Mouse (Mus musculus) MEL (cell line): ENCODE results near the gene Fastkd2. TPM values are rescaled to one million over a fixed set of nuclear protein-coding genes. Genes with fewer than 3 reads are reported as not detected.

Experiments used
- DNase-seq: peaks from one replicate; pipeline ENCODE4 v3.0.0; 2011; ENCODE audit warnings: low read depth, low spot score
- H3K27ac ChIP-seq: 2 replicates; pipeline ENCODE4 v1.5.1; 2012; ENCODE audit warnings: low read depth, mild to moderate bottlenecking, control low read depth, low read length, moderate library complexity; ENCODE audit not compliant: control insufficient read depth
- H3K27me3 ChIP-seq, 2 experiments: fragments of 150-350 bp in 1 of 2; sonication (generic) in 1 of 2; 2 replicates each; pipeline ENCODE4 v1.6.1; 2012; ENCODE audit warnings: low read length in 2 of 2, mild to moderate bottlenecking in 2 of 2, improper control_type of control experiment in 1 of 2, moderate library complexity in 1 of 2; ENCODE audit not compliant: insufficient read depth in 2 of 2, control insufficient read depth in 1 of 2
- H3K36me3 ChIP-seq, 2 experiments: 2 replicates each; pipeline ENCODE4 v1.6.1; 2012 to 2014; ENCODE audit warnings: low read length in 2 of 2, improper control_type of control experiment in 1 of 2, inconsistent platforms in 1 of 2, mild to moderate bottlenecking in 1 of 2; ENCODE audit not compliant: insufficient read depth in 2 of 2, control insufficient read depth in 1 of 2
- H3K4me1 ChIP-seq, 2 experiments: fragments of 150-350 bp in 1 of 2; sonication (generic) in 1 of 2; 2 replicates each; pipeline ENCODE4 v1.6.1; 2012; ENCODE audit warnings: low read length in 2 of 2, improper control_type of control experiment in 1 of 2, mild to moderate bottlenecking in 1 of 2; ENCODE audit not compliant: insufficient read depth in 2 of 2, control insufficient read depth in 1 of 2
- H3K4me3 ChIP-seq, 2 experiments: fragments of 150-350 bp in 1 of 2; sonication (generic) in 1 of 2; 2 replicates each; pipeline ENCODE4 v1.5.1; 2012; ENCODE audit warnings: low read depth in 2 of 2, low read length in 2 of 2, mild to moderate bottlenecking in 2 of 2, moderate library complexity in 2 of 2, control low read depth in 1 of 2, improper control_type of control experiment in 1 of 2; ENCODE audit not compliant: control insufficient read depth in 1 of 2, insufficient read depth in 1 of 2
- H3K79me2 ChIP-seq: 2 replicates; pipeline ENCODE4 v1.6.1; 2012; ENCODE audit warnings: mild to moderate bottlenecking, low read length, moderate library complexity; ENCODE audit not compliant: control insufficient read depth, poor library complexity, insufficient read depth
- H3K9ac ChIP-seq: 2 replicates; pipeline ENCODE4 v1.6.1; 2012; ENCODE audit warnings: low read depth, mild to moderate bottlenecking, control low read depth, low read length, moderate library complexity; ENCODE audit not compliant: control insufficient read depth, poor library complexity, severe bottlenecking
- H3K9me3 ChIP-seq: fragments of 150-350 bp; sonication (generic); replicated peaks from 2 replicates; pipeline ENCODE4 v1.6.1; 2012; ENCODE audit warnings: mild to moderate bottlenecking, low read length, improper control_type of control experiment, moderate library complexity; ENCODE audit not compliant: insufficient read depth
- CHD2 ChIP-seq: IDR thresholded peaks from 2 replicates; pipeline ENCODE4 v1.6.1; 2011; ENCODE audit warnings: low read length, improper control_type of control experiment
- CTCF ChIP-seq, 3 experiments: IDR thresholded peaks in 2 of 3; conservative IDR thresholded peaks in 1 of 3; 2 replicates each; pipeline ENCODE4 v1.5.1; 2011 to 2012; ENCODE audit warnings: low read length in 3 of 3, low read depth in 2 of 3, mild to moderate bottlenecking in 2 of 3, improper control_type of control experiment in 1 of 3, inconsistent platforms in 1 of 3, mixed read lengths in 1 of 3, moderate library complexity in 1 of 3; ENCODE audit not compliant: control insufficient read depth in 1 of 3, insufficient read depth in 1 of 3, poor library complexity in 1 of 3, severe bottlenecking in 1 of 3
- E2F4 ChIP-seq: IDR thresholded peaks from 2 replicates; pipeline ENCODE4 v1.6.1; 2011; ENCODE audit warnings: low read depth, low read length, improper control_type of control experiment, borderline replicate concordance
- ETS1 ChIP-seq: IDR thresholded peaks from 2 replicates; pipeline ENCODE4 v1.6.1; 2012; ENCODE audit warnings: low read depth, mild to moderate bottlenecking, inconsistent platforms, low read length, improper control_type of control experiment, moderate library complexity
- GABPA ChIP-seq: IDR thresholded peaks from 2 replicates; pipeline ENCODE4 v1.6.1; 2012; ENCODE audit warnings: low read depth, mild to moderate bottlenecking, inconsistent platforms, low read length, improper control_type of control experiment, moderate library complexity
- GATA1 ChIP-seq: IDR thresholded peaks from 2 replicates; pipeline ENCODE4 v1.6.1; 2011; ENCODE audit warnings: low read depth, low read length, improper control_type of control experiment
- JUND ChIP-seq: IDR thresholded peaks from 2 replicates; pipeline ENCODE4 v1.6.1; 2011; ENCODE audit warnings: low read depth, mild to moderate bottlenecking, improper control_type of control experiment, low read length
- KAT2A ChIP-seq: conservative IDR thresholded peaks from 2 replicates; pipeline ENCODE4 v1.6.1; 2012; ENCODE audit warnings: low read depth, low read length, improper control_type of control experiment, inconsistent platforms
- MAFK ChIP-seq: IDR thresholded peaks from 2 replicates; pipeline ENCODE4 v1.6.1; 2011; ENCODE audit warnings: low read depth, mild to moderate bottlenecking, low read length, improper control_type of control experiment, borderline replicate concordance
- MAZ ChIP-seq: IDR thresholded peaks from 2 replicates; pipeline ENCODE4 v1.6.1; 2012; ENCODE audit warnings: low read depth, mild to moderate bottlenecking, inconsistent platforms, low read length, improper control_type of control experiment
- MEF2A ChIP-seq: IDR thresholded peaks from 2 replicates; pipeline ENCODE4 v1.6.1; 2014; ENCODE audit warnings: low read depth, mild to moderate bottlenecking, inconsistent platforms, low read length, improper control_type of control experiment; ENCODE audit not compliant: poor library complexity, insufficient replicate concordance, severe bottlenecking; ENCODE audit errors: extremely low read depth
- MXI1 ChIP-seq: IDR thresholded peaks from 2 replicates; pipeline ENCODE4 v1.6.1; 2011; ENCODE audit warnings: mild to moderate bottlenecking, low read depth, low read length, improper control_type of control experiment
- MYB ChIP-seq: IDR thresholded peaks from 2 replicates; pipeline ENCODE4 v1.6.1; 2011; ENCODE audit warnings: mild to moderate bottlenecking, low read depth, low read length, improper control_type of control experiment
- MYC ChIP-seq: IDR thresholded peaks from 2 replicates; pipeline ENCODE4 v1.6.1; 2011; ENCODE audit warnings: low read depth, mild to moderate bottlenecking, low read length, improper control_type of control experiment, moderate library complexity
- POLR2A ChIP-seq, 2 experiments: IDR thresholded peaks; 2 replicates each; pipeline ENCODE4 v1.6.1; 2011 to 2012; ENCODE audit warnings: low read length in 2 of 2, mild to moderate bottlenecking in 2 of 2, control low read depth in 1 of 2, improper control_type of control experiment in 1 of 2, low read depth in 1 of 2, moderate library complexity in 1 of 2; ENCODE audit not compliant: control insufficient read depth in 1 of 2, insufficient read depth in 1 of 2, poor library complexity in 1 of 2
- POLR2AphosphoS2 ChIP-seq: IDR thresholded peaks from 2 replicates; pipeline ENCODE4 v1.6.1; 2011; ENCODE audit warnings: low read length, improper control_type of control experiment
- RAD21 ChIP-seq: IDR thresholded peaks from 2 replicates; pipeline ENCODE4 v1.6.1; 2011; ENCODE audit warnings: mild to moderate bottlenecking, low read depth, low read length, improper control_type of control experiment
- RCOR1 ChIP-seq: IDR thresholded peaks from 2 replicates; pipeline ENCODE4 v1.6.1; 2012; ENCODE audit warnings: low read depth, mild to moderate bottlenecking, inconsistent platforms, low read length, improper control_type of control experiment
- SIN3A ChIP-seq: IDR thresholded peaks from 2 replicates; pipeline ENCODE4 v1.6.1; 2012; ENCODE audit warnings: low read length, improper control_type of control experiment, inconsistent platforms
- TBP ChIP-seq: IDR thresholded peaks from 2 replicates; pipeline ENCODE4 v1.8.0; 2011; ENCODE audit warnings: low read depth, low read length, improper control_type of control experiment
- TCF12 ChIP-seq: IDR thresholded peaks from 2 replicates; pipeline ENCODE4 v1.6.1; 2014; ENCODE audit warnings: low read depth, mild to moderate bottlenecking, inconsistent platforms, low read length, improper control_type of control experiment, moderate library complexity
- UBTF ChIP-seq: IDR thresholded peaks from 2 replicates; pipeline ENCODE4 v1.6.1; 2012; ENCODE audit warnings: low read depth, mild to moderate bottlenecking, inconsistent platforms, low read length, improper control_type of control experiment, moderate library complexity, borderline replicate concordance; ENCODE audit not compliant: insufficient read depth
- ZC3H11A ChIP-seq: IDR thresholded peaks from 2 replicates; pipeline ENCODE4 v1.6.1; 2012; ENCODE audit warnings: low read depth, mild to moderate bottlenecking, inconsistent platforms, low read length, improper control_type of control experiment
- ZKSCAN1 ChIP-seq: IDR thresholded peaks from 2 replicates; pipeline ENCODE4 v1.6.1; 2012; ENCODE audit warnings: low read depth, mild to moderate bottlenecking, inconsistent platforms, low read length, improper control_type of control experiment, moderate library complexity
- ZMIZ1 ChIP-seq: IDR thresholded peaks from 2 replicates; pipeline ENCODE4 v1.6.1; 2012; ENCODE audit warnings: low read depth, mild to moderate bottlenecking, inconsistent platforms, low read length, improper control_type of control experiment, moderate library complexity
- polyA plus RNA-seq, 2 experiments: library from polyadenylated mRNA; stranded (reverse) in 1 of 2; unstranded in 1 of 2; fragments of >175 nt in 1 of 2; fragments of >200 nt in 1 of 2; gene quantifications; 2 replicates each; pipeline versions ENCODE4 v1.2.1 to v1.2.4; 2012; ENCODE audit warnings: low replicate concordance in 2 of 2, low read depth in 1 of 2; ENCODE audit not compliant: insufficient read length in 2 of 2, insufficient read depth in 1 of 2, missing spikeins in 1 of 2
- total RNA-seq: library from RNA; depleted of rRNA; stranded (reverse); fragments of 300-350 nt; gene quantifications from 2 replicates; pipeline ENCODE4 v1.2.3, GENCODE M21; 2012

The Fastkd2 gene
- total and polyA plus RNA-seq, 3 experiments: not detected

DNA sequence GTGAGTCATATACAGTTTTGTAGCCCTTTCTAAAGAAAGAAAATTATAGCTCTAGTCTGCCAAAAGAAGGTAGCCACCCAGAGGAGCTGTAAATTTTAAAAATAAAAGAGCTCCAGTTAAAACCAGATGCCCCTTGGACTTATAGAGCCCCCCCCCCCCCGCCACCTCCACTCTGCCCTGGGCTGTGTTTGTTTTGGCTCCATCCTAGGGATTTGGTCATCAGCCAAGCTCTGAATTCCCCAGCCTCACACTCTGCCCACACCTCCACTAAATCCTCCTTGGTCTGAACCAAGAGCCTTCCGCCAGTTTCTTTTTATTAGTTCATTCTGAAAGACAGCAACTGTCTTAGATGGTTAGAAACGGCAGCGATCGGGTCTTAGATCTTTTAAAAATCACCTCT is 24.7 kb upstream of the Fastkd2 start:
- TF ChIP-seq POLR2A (IDR thresholded peaks at IDR 0.05; ENCODE audit: control insufficient read depth in 1 of 2, insufficient read depth in 1 of 2, low read depth in 1 of 2, low read length in 2 of 2, poor library complexity in 1 of 2) (no peak), JUND (no peak), E2F4 (no peak), MYC (no peak), RAD21 (no peak), KAT2A (no peak)
- Histone ChIP-seq H3K27ac (no peak overlapping the region), H3K27me3 (no peaks in the 10 kb centered on the region), H3K36me3 (no peaks in the 10 kb centered on the region), H3K9me3 (no peaks in the 10 kb centered on the region), H3K4me3 (no peak overlapping the region), H3K79me2 (no peaks in the 10 kb centered on the region), H3K9ac (no peak overlapping the region), H3K4me1 (no peaks in the 10 kb centered on the region)
- DNase-seq: no peak

DNA sequence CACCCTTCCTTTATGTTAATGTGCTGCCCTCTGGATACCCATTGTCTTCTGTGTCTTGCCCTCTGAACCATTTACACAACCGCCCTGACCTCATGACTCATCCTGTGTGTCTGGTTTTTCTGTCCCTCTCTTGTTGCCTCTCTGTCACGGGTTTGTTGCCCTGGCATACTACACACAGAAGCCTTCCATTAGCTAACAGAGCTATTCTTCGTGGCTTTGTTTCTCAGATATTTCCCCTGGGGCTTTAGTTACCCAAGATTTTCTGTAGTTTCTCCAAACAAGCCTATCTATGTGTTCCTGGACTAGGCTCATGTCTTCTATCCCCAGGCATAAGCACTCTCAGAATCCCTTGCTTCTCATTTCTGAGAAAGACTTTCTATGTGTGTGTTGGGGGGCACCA is 21.5 kb upstream of the Fastkd2 start:
- TF ChIP-seq MAZ (no peak), KAT2A (no peak), MXI1 (no peak), GATA1 (no peak), POLR2AphosphoS2 (no peak), TBP (no peak), MAFK (no peak), E2F4 (no peak), TCF12 (no peak), RCOR1 (no peak)
- H3K4me1 ChIP-seq: no peaks in the 10 kb centered on the region

DNA sequence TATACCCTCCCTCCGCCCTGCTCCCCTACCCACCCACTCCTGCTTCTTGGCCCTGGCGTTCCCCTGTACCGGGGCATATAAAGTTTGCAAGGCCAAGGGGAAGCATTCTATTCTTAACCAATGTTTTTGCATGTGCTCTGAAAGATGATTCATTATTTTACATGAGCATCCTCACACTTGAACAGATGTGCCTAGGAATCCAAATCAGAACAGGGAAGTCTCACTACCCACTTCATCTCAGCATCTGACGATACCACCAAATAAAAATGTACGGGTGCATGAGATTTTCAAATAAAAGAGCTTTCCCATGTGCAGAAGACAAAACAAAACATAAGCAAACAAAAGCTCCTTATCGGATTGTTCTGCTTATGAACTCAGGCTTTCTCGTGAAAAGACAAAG is 10.3 kb upstream of the Fastkd2 start:
- Histone ChIP-seq H3K9ac (no peak overlapping the region), H3K4me3 (no peak overlapping the region), H3K9me3 (no peaks in the 10 kb centered on the region), H3K4me1 (no peaks in the 10 kb centered on the region), H3K36me3 (no peaks in the 10 kb centered on the region), H3K27ac (no peak overlapping the region), H3K79me2 (no peaks in the 10 kb centered on the region), H3K27me3 (no peaks in the 10 kb centered on the region)
- DNase-seq: no peak
- TF ChIP-seq MYC: no peak
- no peak for TF ChIP-seq UBTF
- no peak for TF ChIP-seq MYB
- TF ChIP-seq CTCF (IDR thresholded peaks at IDR 0.05 in 2 of 3, conservative IDR thresholded peaks at IDR 0.05 in 1 of 3; ENCODE audit: control insufficient read depth in 1 of 3, insufficient read depth in 1 of 3, low read depth in 2 of 3, low read length in 3 of 3, poor library complexity in 1 of 3, severe bottlenecking in 1 of 3): no peak
- TF ChIP-seq MEF2A: no peak
- no peak for TF ChIP-seq CHD2
- no peak for TF ChIP-seq ZMIZ1
- no peak for TF ChIP-seq POLR2A (IDR thresholded peaks at IDR 0.05; ENCODE audit: control insufficient read depth in 1 of 2, insufficient read depth in 1 of 2, low read depth in 1 of 2, low read length in 2 of 2, poor library complexity in 1 of 2)
- TF ChIP-seq POLR2AphosphoS2: no peak
- TF ChIP-seq ETS1: no peak
- no peak for TF ChIP-seq ZKSCAN1
- no peak for TF ChIP-seq RCOR1
- TF ChIP-seq GABPA: no peak
- no peak for TF ChIP-seq ZC3H11A
- TF ChIP-seq KAT2A: no peak
- TF ChIP-seq SIN3A: no peak
- no peak for TF ChIP-seq MAZ

More for the DNA sequence above, 21.5 kb upstream of the Fastkd2 start:
- H3K79me2 ChIP-seq: no peaks in the 10 kb centered on the region
- no peak overlapping the region for H3K27ac ChIP-seq
- no peaks in the 10 kb centered on the region for H3K27me3 ChIP-seq
- H3K9me3 ChIP-seq: no peaks in the 10 kb centered on the region
- no peak overlapping the region for H3K9ac ChIP-seq
- no peak overlapping the region for H3K4me3 ChIP-seq
- no peak for DNase-seq
- no peaks in the 10 kb centered on the region for H3K36me3 ChIP-seq
